Mouse (Mus musculus) limb, embryonic 11.5 days (tissue): Measurements from ENCODE around the gene Tmem28. TPM values are rescaled to one million over a fixed set of nuclear protein-coding genes. Genes with fewer than 3 reads are reported as not detected.

ENCODE experiments used
- ATAC-seq: fragments of 200-750 bp; cut with Nextera tagmentation; 2 replicates; pipeline ENCODE4 v1.8.0; 2017; ENCODE audit warnings: low read depth; ENCODE audit not compliant: insufficient number of reproducible peaks, low FRiP score, low TSS enrichment
- DNase-seq: peaks from one replicate; pipeline ENCODE4 v3.0.0-alpha.2; 2015; ENCODE audit warnings: low spot score
- H3K27ac ChIP-seq: fragments of 300-500 bp; sonication (generic); replicated peaks from 2 replicates; pipeline ENCODE4 v1.5.1; 2014; ENCODE audit warnings: low read depth, mild to moderate bottlenecking, low read length
- H3K27me3 ChIP-seq: fragments of 300-500 bp; sonication (generic); 2 replicates; pipeline ENCODE4 v1.6.1; 2014; ENCODE audit warnings: mild to moderate bottlenecking, low read length, mixed read lengths; ENCODE audit not compliant: control insufficient read depth, insufficient read depth
- H3K36me3 ChIP-seq: fragments of 300-500 bp; sonication (generic); 2 replicates; pipeline ENCODE4 v1.6.1; 2014; ENCODE audit warnings: mild to moderate bottlenecking, low read length, moderate library complexity, mixed read lengths; ENCODE audit not compliant: control insufficient read depth, insufficient read depth
- H3K4me1 ChIP-seq: fragments of 300-500 bp; sonication (generic); 2 replicates; pipeline ENCODE4 v1.6.1; 2014; ENCODE audit warnings: low read length, mixed read lengths; ENCODE audit not compliant: control insufficient read depth, insufficient read depth
- H3K4me2 ChIP-seq: fragments of 300-500 bp; sonication (generic); 2 replicates; pipeline ENCODE4 v1.6.1; 2014; ENCODE audit warnings: low read depth, mild to moderate bottlenecking, moderate library complexity; ENCODE audit not compliant: severe bottlenecking
- H3K4me3 ChIP-seq: fragments of 300-500 bp; sonication (generic); 2 replicates; pipeline ENCODE4 v1.5.1; 2014; ENCODE audit warnings: low read depth, low read length
- H3K9ac ChIP-seq: fragments of 300-500 bp; sonication (generic); 2 replicates; pipeline ENCODE4 v1.6.1; 2014; ENCODE audit warnings: mild to moderate bottlenecking, low read length
- H3K9me3 ChIP-seq: fragments of 300-500 bp; sonication (generic); 2 replicates; pipeline ENCODE4 v1.6.1; 2016; ENCODE audit warnings: low read length; ENCODE audit not compliant: control insufficient read depth
- WGBS: fragments of 180-500 bp; shearing (Covaris S2); extraction: QIAGEN DNeasy Blood & Tissue Kit; methylation state at CpG from one replicate; pipeline ENCODE4 v1.1.7; 2014; 5-methylcytosine and 5-hydroxymethylcytosine counted together
- polyA plus RNA-seq: library from polyadenylated mRNA; unstranded; fragments of >200 nt; fragmentation: Nextera tagmentation; extraction: Ambion mirVana; gene quantifications from 2 replicates; pipeline ENCODE4 v1.2.1, GENCODE M21; 2014

The Tmem28 gene
- polyA plus RNA-seq, result 0.11 and 0.14 TPM in 2 replicates

DNA sequence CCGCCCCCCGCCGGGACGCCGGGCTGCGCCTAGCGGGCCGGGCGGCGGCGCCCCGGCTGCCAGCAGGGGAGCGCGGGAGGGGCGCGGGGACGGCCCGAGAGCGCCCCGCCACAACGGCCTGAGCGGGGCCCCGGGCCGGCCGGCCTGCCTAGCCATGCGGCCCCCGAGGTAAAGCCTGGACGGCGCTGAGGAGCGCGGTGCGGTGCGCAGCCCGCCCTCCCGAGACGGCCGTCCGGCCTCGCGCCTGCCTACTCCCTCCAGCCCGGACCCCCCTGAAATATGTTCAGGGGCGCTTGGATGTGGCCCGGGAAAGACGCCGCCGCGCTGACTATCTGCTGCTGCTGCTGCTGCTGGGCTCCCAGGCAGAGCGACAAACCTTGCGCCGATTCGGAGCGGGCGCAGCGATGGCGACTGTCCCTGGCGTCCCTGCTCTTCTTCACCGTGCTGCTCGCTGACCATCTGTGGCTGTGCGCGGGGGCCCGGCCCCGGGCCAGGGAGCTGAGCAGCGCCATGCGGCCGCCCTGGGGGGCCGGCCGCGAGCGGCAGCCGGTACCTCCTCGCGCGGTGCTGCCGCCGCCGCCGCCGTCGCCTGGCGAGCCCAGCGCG is at the start of gene Tmem28:
Gene Tmem28, plus strand, starts transcription at position 232 of the 606 bp plus-strand sequence.
- peak within 1 kb of the TSS; percentile 67 for H3K4me2 ChIP-seq
- H3K4me3 ChIP-seq, result peak within 1 kb of the TSS; percentile 38
- no peaks in the 10 kb centered on the region for H3K9me3 ChIP-seq
- peaks cover 30% of the 10 kb centered on the region for H3K27me3 ChIP-seq
- H3K4me1 ChIP-seq, result no peaks in the 10 kb centered on the region
- no peak within 1 kb of the TSS for H3K27ac ChIP-seq
- H3K36me3 ChIP-seq, result no peaks in the 10 kb centered on the region
- DNase-seq (peak; percentile 23), ATAC-seq (0 out of 2 replicates have a peak, but pooled peaks have one; percentile 15)
- H3K9ac ChIP-seq, result no peak within 1 kb of the TSS
- 19% methylated on average over 42 of the region's 82 CpGs for WGBS

DNA sequence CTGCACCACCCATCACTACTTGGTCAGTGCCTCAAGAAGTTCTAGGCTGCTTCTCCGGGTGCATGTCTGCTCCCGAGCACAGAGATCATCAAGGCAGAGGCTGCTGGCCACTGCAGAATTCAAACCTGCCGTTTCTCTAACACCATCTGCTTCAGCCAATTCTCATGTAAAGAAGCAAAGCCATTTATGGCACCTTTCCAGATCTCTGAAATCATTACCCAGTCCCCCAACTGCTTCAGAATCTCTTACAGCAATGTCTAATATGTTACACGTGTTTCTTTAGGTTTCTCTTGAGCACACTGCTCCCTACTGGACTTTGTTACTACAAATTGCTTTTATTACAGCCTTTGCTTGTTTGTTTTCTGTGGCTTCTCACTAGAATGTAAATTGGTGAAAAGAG is 40.5 kb upstream of the Tmem28 start:
- H3K27ac ChIP-seq, result no peak overlapping the region
- WGBS, result 57% methylated on average over 4 of the region's 4 CpGs
- DNase-seq (no peak), ATAC-seq (no peak)
- H3K9ac ChIP-seq, result no peak overlapping the region
- no peaks in the 10 kb centered on the region for H3K36me3 ChIP-seq
- H3K4me3 ChIP-seq, result no peak overlapping the region
- no peaks in the 10 kb centered on the region for H3K9me3 ChIP-seq
- no peaks in the 10 kb centered on the region for H3K27me3 ChIP-seq
- H3K4me2 ChIP-seq, result no peak overlapping the region
- H3K4me1 ChIP-seq, result no peaks in the 10 kb centered on the region

DNA sequence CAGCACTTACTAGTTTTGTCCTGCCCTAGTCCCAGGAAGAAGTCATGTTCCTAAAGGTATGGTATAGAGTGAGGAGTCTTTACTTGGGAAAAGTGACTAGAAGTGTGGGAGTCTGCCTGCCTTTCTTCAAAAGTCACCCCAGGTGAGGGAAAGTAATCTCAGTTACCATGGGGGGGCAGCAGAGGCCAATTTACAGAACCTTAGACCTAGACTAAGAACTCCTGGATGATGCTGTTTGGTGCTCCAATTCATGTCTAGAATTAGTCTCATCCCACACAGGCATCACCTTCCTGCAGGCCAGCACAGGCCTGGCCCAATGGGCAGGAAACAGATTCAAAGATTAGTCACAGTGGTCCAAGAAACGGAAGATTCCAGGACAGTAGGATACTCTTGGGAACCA is 12.4 kb upstream of the Tmem28 start:
- Histone ChIP-seq H3K4me3 (no peak overlapping the region), H3K9me3 (no peaks in the 10 kb centered on the region), H3K36me3 (no peaks in the 10 kb centered on the region), H3K9ac (no peak overlapping the region), H3K27me3 (no peaks in the 10 kb centered on the region), H3K4me1 (no peaks in the 10 kb centered on the region), H3K4me2 (no peak overlapping the region), H3K27ac (no peak overlapping the region)
- 54% methylated on average over 1 of the region's 1 CpGs for WGBS
- ATAC-seq (no peak), DNase-seq (peak; percentile 30)

DNA sequence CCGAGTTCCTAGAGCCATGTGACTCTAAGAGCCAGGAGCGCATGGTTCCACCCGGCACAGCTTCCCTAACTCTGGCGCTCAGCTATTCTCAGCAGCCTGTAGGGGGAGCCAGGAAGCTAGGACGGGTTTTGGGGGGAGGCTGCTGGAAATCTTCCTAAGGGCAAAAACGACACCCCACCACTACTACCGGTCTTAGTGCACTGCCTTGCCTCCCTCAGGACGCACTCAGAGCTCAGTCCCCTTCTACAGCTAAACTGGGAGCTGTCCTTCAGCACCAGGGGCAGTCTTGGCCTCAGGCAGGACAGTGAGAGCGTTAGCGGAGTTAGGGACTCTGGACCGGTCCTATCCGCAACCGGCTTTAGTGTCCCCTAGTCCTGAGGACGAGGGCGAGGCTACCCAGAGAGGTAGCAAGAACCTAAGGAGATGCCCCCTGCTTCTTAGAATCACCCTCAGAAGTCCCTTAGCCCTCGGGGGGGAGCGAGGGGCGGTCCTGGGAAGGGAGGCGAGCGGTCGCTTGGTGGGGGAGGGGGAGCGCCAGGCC is 1.4 kb upstream of the Tmem28 start:
- H3K9me3 ChIP-seq, result no peaks in the 10 kb centered on the region
- peak overlapping the region; percentile 67 for H3K4me2 ChIP-seq
- ATAC-seq (peak; percentile 79), DNase-seq (peak; percentile 85)
- H3K4me3 ChIP-seq, result peak overlapping the region; percentile 38
- no peak overlapping the region for H3K27ac ChIP-seq
- no peak overlapping the region for H3K9ac ChIP-seq
- peaks cover 30% of the 10 kb centered on the region for H3K27me3 ChIP-seq
- no peaks in the 10 kb centered on the region for H3K4me1 ChIP-seq
- H3K36me3 ChIP-seq, result no peaks in the 10 kb centered on the region
- WGBS, result 18% methylated on average over 21 of the region's 22 CpGs

DNA sequence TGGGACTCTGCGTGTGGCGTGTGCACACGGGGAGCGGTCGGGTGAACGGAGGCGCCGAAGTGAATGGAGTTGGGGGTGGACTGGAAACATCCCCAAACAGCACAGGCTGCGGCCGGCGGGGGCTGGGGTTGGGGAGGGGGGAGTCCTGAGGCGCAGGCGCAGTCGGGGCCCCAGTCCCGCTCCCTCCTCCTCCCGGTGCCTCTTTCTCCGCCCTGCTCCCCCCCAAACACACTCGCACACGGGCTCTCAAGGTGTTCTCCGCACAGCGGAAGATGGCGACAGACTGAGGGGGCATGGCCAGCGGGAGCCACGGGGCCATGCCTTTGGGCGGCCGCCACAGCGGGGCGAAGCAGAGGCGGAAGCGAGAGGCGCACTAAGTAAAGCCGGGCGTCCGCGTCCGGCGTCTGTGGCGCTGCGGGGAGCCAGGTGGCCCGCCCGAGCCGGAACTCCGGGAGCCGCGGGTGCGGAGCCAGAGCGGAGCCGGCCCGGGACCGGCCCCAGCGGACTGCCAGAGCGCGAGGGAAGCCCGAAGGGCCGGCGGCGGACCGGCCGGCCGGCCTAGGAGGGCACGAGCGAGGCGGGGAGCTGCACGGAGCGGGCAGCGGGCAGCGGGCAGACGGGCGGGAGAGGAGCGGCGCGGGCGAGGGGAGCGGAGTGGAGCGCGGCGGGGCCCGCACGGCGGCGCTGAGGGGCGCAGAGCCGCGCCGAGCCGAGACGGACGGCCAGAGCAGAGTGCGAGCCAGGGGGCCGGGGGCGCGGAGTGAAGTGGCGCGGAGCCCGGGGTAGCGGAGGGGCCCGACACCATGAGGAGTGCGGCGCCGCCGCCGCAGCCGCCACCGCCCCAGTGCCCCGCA is 658 bp upstream of the Tmem28 start:
- no peaks in the 10 kb centered on the region for H3K4me1 ChIP-seq
- 20% methylated on average over 55 of the region's 105 CpGs for WGBS
- ATAC-seq (peak; percentile 67), DNase-seq (peak; percentile 29)
- no peaks in the 10 kb centered on the region for H3K9me3 ChIP-seq
- peaks cover 27% of the 10 kb centered on the region for H3K27me3 ChIP-seq
- H3K4me3 ChIP-seq, result peak overlapping the region; percentile 38
- H3K27ac ChIP-seq, result no peak overlapping the region
- H3K36me3 ChIP-seq, result no peaks in the 10 kb centered on the region
- H3K9ac ChIP-seq, result no peak overlapping the region
- H3K4me2 ChIP-seq, result peak overlapping the region; percentile 67

DNA sequence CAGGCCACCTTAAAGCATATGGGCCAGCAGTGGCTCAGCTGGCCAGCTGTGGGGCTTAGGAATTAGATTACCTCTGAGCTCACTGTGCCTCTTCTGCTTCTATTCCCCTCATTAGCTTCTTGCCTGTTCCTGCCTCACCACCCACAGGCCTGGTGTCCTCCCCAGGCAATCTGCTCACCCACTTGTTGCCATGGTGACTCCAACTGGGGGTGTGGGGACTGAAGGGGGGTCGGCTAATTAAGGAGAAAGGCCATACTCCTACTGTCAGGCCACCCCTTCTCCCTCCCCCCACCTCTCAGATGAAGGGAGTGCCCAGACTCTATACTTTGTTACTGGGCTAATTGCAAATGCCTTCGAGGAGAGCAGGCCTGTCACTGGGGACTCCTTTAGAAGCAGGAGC is 21.3 kb downstream of the Tmem28 start:
- H3K36me3 ChIP-seq, result no peaks in the 10 kb centered on the region
- H3K27ac ChIP-seq, result no peak overlapping the region
- ATAC-seq (no peak), DNase-seq (no peak)
- H3K9me3 ChIP-seq, result no peaks in the 10 kb centered on the region
- WGBS, result 17% methylated on average over 2 of the region's 2 CpGs
- no peak overlapping the region for H3K4me3 ChIP-seq
- H3K27me3 ChIP-seq, result peaks cover 3% of the 10 kb centered on the region
- no peak overlapping the region for H3K4me2 ChIP-seq
- H3K9ac ChIP-seq, result no peak overlapping the region
- H3K4me1 ChIP-seq, result no peaks in the 10 kb centered on the region

DNA sequence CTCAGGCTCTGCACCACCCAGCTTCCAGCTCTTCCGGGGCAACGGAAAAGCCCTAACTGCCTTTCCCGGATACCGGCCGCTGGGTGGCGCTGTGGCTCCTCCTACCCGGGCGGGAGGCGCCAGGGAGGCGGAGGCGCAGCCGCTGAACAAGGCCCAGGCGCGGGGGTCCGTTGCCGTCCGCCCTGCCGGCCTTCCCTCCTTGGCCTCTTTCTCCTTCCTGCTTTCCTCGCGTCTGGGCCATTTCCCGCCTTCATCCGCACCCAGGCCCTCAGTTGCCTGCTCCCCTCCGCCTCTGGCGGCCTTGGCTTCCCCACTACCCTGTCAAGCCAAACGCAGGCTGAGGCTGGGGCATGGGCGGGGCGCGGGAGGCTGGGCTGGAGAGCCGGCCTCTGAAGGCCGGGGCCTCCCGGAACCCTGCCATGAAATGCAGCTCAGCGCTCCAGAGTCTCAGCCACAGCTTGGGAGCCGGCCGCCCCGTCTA is 32.5 kb downstream of the Tmem28 start:
- DNase-seq (peak; percentile 81), ATAC-seq (peak; percentile 81)
- Histone ChIP-seq H3K36me3 (no peaks in the 10 kb centered on the region), H3K27ac (0 out of 2 replicates have a peak overlapping the region, but pooled peaks have one; percentile 26), H3K4me2 (peak overlapping the region; percentile 33), H3K4me3 (peak overlapping the region; percentile 10; the same call in 1 of the 2 replicates), H3K9ac (peak overlapping the region; percentile 56), H3K9me3 (no peaks in the 10 kb centered on the region), H3K4me1 (no peaks in the 10 kb centered on the region), H3K27me3 (peaks cover 16% of the 10 kb centered on the region; the same call in 1 of the 2 replicates)
- WGBS, result 12% methylated on average over 35 of the region's 35 CpGs

DNA sequence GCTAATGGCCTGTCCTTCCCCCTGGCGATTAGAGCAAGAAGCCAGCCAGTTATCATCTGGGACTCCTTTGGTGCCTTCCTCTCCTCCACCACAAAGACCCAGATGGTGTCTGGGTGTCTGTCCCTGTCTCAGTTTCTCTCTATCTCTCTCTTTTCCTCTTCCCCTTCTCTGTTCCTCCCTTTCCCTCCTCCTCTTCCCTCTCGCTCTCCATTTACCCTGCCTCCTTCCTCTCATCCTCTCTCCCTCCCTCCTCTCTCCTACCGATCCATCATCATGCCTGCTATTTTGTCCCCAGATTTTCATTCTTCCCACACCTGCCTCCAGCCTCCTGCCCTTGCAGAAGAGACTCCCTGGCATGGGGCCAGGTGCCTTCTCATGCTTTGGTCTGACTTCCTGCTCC is 33.0 kb downstream of the Tmem28 start:
- Histone ChIP-seq H3K27me3 (peaks cover 16% of the 10 kb centered on the region; the same call in 1 of the 2 replicates), H3K9me3 (no peaks in the 10 kb centered on the region), H3K9ac (0 out of 2 replicates have a peak overlapping the region, but pooled peaks have one; percentile 56), H3K4me2 (peak overlapping the region; percentile 33; the same call in 1 of the 2 replicates), H3K36me3 (no peaks in the 10 kb centered on the region), H3K27ac (no peak overlapping the region), H3K4me1 (no peaks in the 10 kb centered on the region), H3K4me3 (peak overlapping the region; percentile 10; the same call in 1 of the 2 replicates)
- DNase-seq, result no peak
- no peak for ATAC-seq
- 45% methylated on average over 3 of the region's 3 CpGs for WGBS
